Mouse (Mus musculus) midbrain, postnatal 0 days (tissue): ENCODE results near the gene Retreg3. TPM values are rescaled to one million over a fixed set of nuclear protein-coding genes. Genes with fewer than 3 reads are reported as not detected.

Experiments
- ATAC-seq: fragments of 200-750 bp; cut with Nextera tagmentation; 2 replicates; pipeline ENCODE4 v1.8.0; 2017; ENCODE audit warnings: moderate number of reproducible peaks, mild to moderate bottlenecking, moderate TSS enrichment, moderate library complexity; ENCODE audit not compliant: low FRiP score
- DNase-seq: peaks from one replicate; pipeline ENCODE4 v3.0.0-alpha.2; 2015; ENCODE audit warnings: low spot score
- H3K27ac ChIP-seq: fragments of 300-500 bp; sonication (generic); 2 replicates; pipeline ENCODE4 v1.5.1; 2014; ENCODE audit warnings: low read depth, mild to moderate bottlenecking, low read length, mixed read lengths
- H3K27me3 ChIP-seq: fragments of 300-500 bp; sonication (generic); 2 replicates; pipeline ENCODE4 v1.6.1; 2014; ENCODE audit warnings: low read length, control low read depth, mixed read lengths; ENCODE audit not compliant: insufficient read depth
- H3K36me3 ChIP-seq: fragments of 300-500 bp; sonication (generic); 2 replicates; pipeline ENCODE4 v1.6.1; 2014; ENCODE audit warnings: low read length, control low read depth, mixed read lengths; ENCODE audit not compliant: insufficient read depth
- H3K4me1 ChIP-seq: fragments of 300-500 bp; sonication (generic); 2 replicates; pipeline ENCODE4 v1.6.1; 2014; ENCODE audit warnings: mild to moderate bottlenecking, control low read depth, antibody characterized with exemption, low read length, mixed read lengths; ENCODE audit not compliant: insufficient read depth
- H3K4me2 ChIP-seq: fragments of 300-500 bp; sonication (generic); 2 replicates; pipeline ENCODE4 v1.6.1; 2014; ENCODE audit warnings: low read depth, mild to moderate bottlenecking, low read length, mixed read lengths; ENCODE audit not compliant: poor library complexity, severe bottlenecking
- H3K4me3 ChIP-seq: fragments of 300-500 bp; sonication (generic); 2 replicates; pipeline ENCODE4 v1.5.1; 2014; ENCODE audit warnings: low read depth, mild to moderate bottlenecking, low read length, moderate library complexity
- H3K9ac ChIP-seq: fragments of 300-500 bp; sonication (generic); replicated peaks from 2 replicates; pipeline ENCODE4 v1.6.1; 2014; ENCODE audit warnings: mild to moderate bottlenecking, low read length, moderate library complexity, mixed read lengths; ENCODE audit not compliant: poor library complexity, severe bottlenecking
- H3K9me3 ChIP-seq: fragments of 300-500 bp; sonication (generic); 2 replicates; pipeline ENCODE4 v1.6.1; 2016; ENCODE audit warnings: low read length, control low read depth
- CTCF ChIP-seq: IDR thresholded peaks from 2 replicates; pipeline ENCODE4 v1.5.1; 2016; ENCODE audit warnings: antibody characterized with exemption, mild to moderate bottlenecking
- WGBS: fragments of 180-500 bp; shearing (Covaris S2); extraction: QIAGEN DNeasy Blood & Tissue Kit; methylation state at CpG from one replicate; pipeline ENCODE4 v1.1.7; 2014; 5-methylcytosine and 5-hydroxymethylcytosine counted together
- microRNA-seq: library from miRNA; unstranded; fragments of <30 nt; microRNA quantifications from one replicate; pipeline ENCODE4, GENCODE M21; 2016; ENCODE audit warnings: borderline number of aligned reads
- polyA plus RNA-seq: library from polyadenylated mRNA; unstranded; fragments of >200 nt; fragmentation: Nextera tagmentation; extraction: Ambion mirVana; gene quantifications from 2 replicates; pipeline ENCODE4 v1.2.1, GENCODE M21; 2015
- total RNA-seq: library from RNA; depleted of rRNA; stranded (reverse); fragments of >200 nt; gene quantifications from 2 replicates; pipeline ENCODE4 v1.2.3, GENCODE M21; 2014; rRNA removed

The Retreg3 gene
- total and polyA plus RNA-seq, 2 experiments from 2014 or later, result 24.8 to 54.9 TPM

- no peak for DNase-seq
- H3K9me3 ChIP-seq, result no peaks in the 10 kb centered on the region
- 92% methylated on average over 9 of the region's 9 CpGs for WGBS
- ATAC-seq, result no peak
- no peak for TF ChIP-seq CTCF
- no peak overlapping the region for H3K4me2 ChIP-seq
- no peaks in the 10 kb centered on the region for H3K27me3 ChIP-seq
- no peak overlapping the region for H3K27ac ChIP-seq
- peaks cover 93% of the 10 kb centered on the region for H3K36me3 ChIP-seq
- H3K4me1 ChIP-seq, result no peaks in the 10 kb centered on the region
- H3K4me3 ChIP-seq, result no peak overlapping the region
- no peak overlapping the region for H3K9ac ChIP-seq
Observed at GRCm38 (mm10) chr11:101050359-101050758, 69.3 kb downstream of the Retreg3 start.

- no peak for ATAC-seq
- H3K36me3 ChIP-seq, result peaks cover 93% of the 10 kb centered on the region
- no peak overlapping the region for H3K4me3 ChIP-seq
- H3K27ac ChIP-seq, result no peak overlapping the region
- WGBS, result 90% methylated on average over 3 of the region's 3 CpGs
- no peak overlapping the region for H3K4me2 ChIP-seq
- DNase-seq, result no peak
- TF ChIP-seq CTCF, result no peak
- no peaks in the 10 kb centered on the region for H3K4me1 ChIP-seq
- H3K9me3 ChIP-seq, result no peaks in the 10 kb centered on the region
- H3K9ac ChIP-seq, result no peak overlapping the region
- no peaks in the 10 kb centered on the region for H3K27me3 ChIP-seq
Observed at GRCm38 (mm10) chr11:101047502-101047901, 72.2 kb downstream of the Retreg3 start.

GRCm38 (mm10) chr11:101046440-101046839 is 73.3 kb downstream of the Retreg3 start:
- Histone ChIP-seq H3K4me2 (no peak overlapping the region), H3K9ac (no peak overlapping the region), H3K36me3 (peaks cover 91% of the 10 kb centered on the region), H3K4me1 (no peaks in the 10 kb centered on the region), H3K4me3 (no peak overlapping the region), H3K9me3 (no peaks in the 10 kb centered on the region), H3K27ac (no peak overlapping the region), H3K27me3 (no peaks in the 10 kb centered on the region)
- no peak for DNase-seq
- no peak for ATAC-seq
- no peak for TF ChIP-seq CTCF
- WGBS, result 73% methylated on average over 9 of the region's 9 CpGs

Small RNA genes within 50 kb of the gene (microRNA-seq; reads per million reads assigned to microRNA genes)
- gene Gm27626, result not detected

Other genes with a start within 250 kb of the Retreg3 start
- gene Stat3, start 180.4 kb downstream of the Retreg3 start, total RNA-seq, result 37.8 and 47.1 TPM in 2 replicates
- gene Stat3, start 180.4 kb downstream of the Retreg3 start, polyA plus RNA-seq, result 34.2 and 40.8 TPM in 2 replicates
- 24.8 and 26.0 TPM in 2 replicates for gene Cavin1, start 149.0 kb downstream of the Retreg3 start, total RNA-seq
- gene Cavin1, start 149.0 kb downstream of the Retreg3 start, polyA plus RNA-seq, result 46.0 and 47.5 TPM in 2 replicates
- 242 and 247 TPM in 2 replicates for gene Atp6v0a1, start 110.4 kb downstream of the Retreg3 start, total RNA-seq
- 204 and 210 TPM in 2 replicates for gene Atp6v0a1, start 110.4 kb downstream of the Retreg3 start, polyA plus RNA-seq
- 20.9 and 22.2 TPM in 2 replicates for gene Naglu, start 49.9 kb downstream of the Retreg3 start, total RNA-seq
- gene Naglu, start 49.9 kb downstream of the Retreg3 start, polyA plus RNA-seq, result 16.0 and 16.6 TPM in 2 replicates
- gene Hsd17b1, start 41.5 kb downstream of the Retreg3 start, total RNA-seq, result 0.27 TPM in 1 of 2 replicates, not detected in the other
- not detected in 2 replicates for gene Hsd17b1, start 41.5 kb downstream of the Retreg3 start, polyA plus RNA-seq
- 41.8 and 48.7 TPM in 2 replicates for gene Coasy, start 37.3 kb downstream of the Retreg3 start, total RNA-seq
- 31.5 and 34.1 TPM in 2 replicates for gene Coasy, start 37.3 kb downstream of the Retreg3 start, polyA plus RNA-seq
- 60.7 and 61.3 TPM in 2 replicates for gene Mlx, start 32.6 kb downstream of the Retreg3 start, total RNA-seq
- gene Mlx, start 32.6 kb downstream of the Retreg3 start, polyA plus RNA-seq, result 64.1 and 67.8 TPM in 2 replicates
- 5.3 and 6.9 TPM in 2 replicates for gene Psmc3ip, start 24.5 kb downstream of the Retreg3 start, total RNA-seq
- gene Psmc3ip, start 24.5 kb downstream of the Retreg3 start, polyA plus RNA-seq, result 8.9 and 10.3 TPM in 2 replicates
- gene Tubg1, start within 50 bp of the Retreg3 start, total RNA-seq, result 40.5 and 52.6 TPM in 2 replicates
- gene Tubg1, start within 50 bp of the Retreg3 start, polyA plus RNA-seq, result 64.4 and 64.6 TPM in 2 replicates
- gene Tubg2, start 36.0 kb upstream of the Retreg3 start, total RNA-seq, result 38.4 and 40.6 TPM in 2 replicates
- gene Tubg2, start 36.0 kb upstream of the Retreg3 start, polyA plus RNA-seq, result 86.1 and 93.8 TPM in 2 replicates
- gene Cntnap1, start 50.6 kb upstream of the Retreg3 start, total RNA-seq, result 12.5 and 15.0 TPM in 2 replicates
- gene Cntnap1, start 50.6 kb upstream of the Retreg3 start, polyA plus RNA-seq, result 3.0 and 3.2 TPM in 2 replicates
- 13.7 and 23.4 TPM in 2 replicates for gene Plekhh3, start 51.5 kb upstream of the Retreg3 start, total RNA-seq
- gene Plekhh3, start 51.5 kb upstream of the Retreg3 start, polyA plus RNA-seq, result 5.8 and 6.2 TPM in 2 replicates
- 0.61 and 1.4 TPM in 2 replicates for gene Ccr10, start 55.5 kb upstream of the Retreg3 start, total RNA-seq
- gene Ccr10, start 55.5 kb upstream of the Retreg3 start, polyA plus RNA-seq, result 0.75 and 0.83 TPM in 2 replicates
- gene Ezh1, start 106.6 kb upstream of the Retreg3 start, total RNA-seq, result 26.5 and 40.0 TPM in 2 replicates
- 25.4 and 25.9 TPM in 2 replicates for gene Ezh1, start 106.6 kb upstream of the Retreg3 start, polyA plus RNA-seq
- gene Ramp2, start 126.1 kb upstream of the Retreg3 start, total RNA-seq, result 55.0 and 67.5 TPM in 2 replicates
- 95.3 and 103 TPM in 2 replicates for gene Ramp2, start 126.1 kb upstream of the Retreg3 start, polyA plus RNA-seq
- 77.3 and 82.3 TPM in 2 replicates for gene Vps25, start 133.8 kb upstream of the Retreg3 start, total RNA-seq
- gene Vps25, start 133.8 kb upstream of the Retreg3 start, polyA plus RNA-seq, result 130 and 144 TPM in 2 replicates
- gene Wnk4, start 140.7 kb upstream of the Retreg3 start, total RNA-seq, result 4.2 and 8.1 TPM in 2 replicates
- 7.5 and 9.2 TPM in 2 replicates for gene Wnk4, start 140.7 kb upstream of the Retreg3 start, polyA plus RNA-seq
- gene Cntd1, start 159.1 kb upstream of the Retreg3 start, total RNA-seq, result not detected in 2 replicates
- 0.25 and 0.42 TPM in 2 replicates for gene Cntd1, start 159.1 kb upstream of the Retreg3 start, polyA plus RNA-seq
- gene Coa3, start 159.2 kb upstream of the Retreg3 start, total RNA-seq, result 136 and 168 TPM in 2 replicates
- 204 and 229 TPM in 2 replicates for gene Coa3, start 159.2 kb upstream of the Retreg3 start, polyA plus RNA-seq
- gene Becn1, start 182.4 kb upstream of the Retreg3 start, total RNA-seq, result 94.4 and 209 TPM in 2 replicates
- gene Becn1, start 182.4 kb upstream of the Retreg3 start, polyA plus RNA-seq, result 145 and 150 TPM in 2 replicates
- 69.1 and 74.0 TPM in 2 replicates for gene Psme3, start 196.3 kb upstream of the Retreg3 start, total RNA-seq
- 75.0 and 76.5 TPM in 2 replicates for gene Psme3, start 196.3 kb upstream of the Retreg3 start, polyA plus RNA-seq
- gene Aoc2, start 205.2 kb upstream of the Retreg3 start, total RNA-seq, result 5.3 and 6.7 TPM in 2 replicates
- gene Aoc2, start 205.2 kb upstream of the Retreg3 start, polyA plus RNA-seq, result 0.64 and 0.77 TPM in 2 replicates
- 0.66 and 1.2 TPM in 2 replicates for gene Aoc3, start 210.7 kb upstream of the Retreg3 start, total RNA-seq
- gene Aoc3, start 210.7 kb upstream of the Retreg3 start, polyA plus RNA-seq, result 0.07 and 0.20 TPM in 2 replicates
- gene G6pc, start 247.7 kb upstream of the Retreg3 start, total RNA-seq, result not detected in 2 replicates
- not detected in 2 replicates for gene G6pc, start 247.7 kb upstream of the Retreg3 start, polyA plus RNA-seq